Mouse (Mus musculus): ENCODE data around the gene Pdpn. TPM values are rescaled to one million over a fixed set of nuclear protein-coding genes. Genes with fewer than 3 reads are reported as not detected.

Gene Pdpn
- polyA plus RNA-seq, 1 experiment from 2014 or later = 1.6 TPM

DNA sequence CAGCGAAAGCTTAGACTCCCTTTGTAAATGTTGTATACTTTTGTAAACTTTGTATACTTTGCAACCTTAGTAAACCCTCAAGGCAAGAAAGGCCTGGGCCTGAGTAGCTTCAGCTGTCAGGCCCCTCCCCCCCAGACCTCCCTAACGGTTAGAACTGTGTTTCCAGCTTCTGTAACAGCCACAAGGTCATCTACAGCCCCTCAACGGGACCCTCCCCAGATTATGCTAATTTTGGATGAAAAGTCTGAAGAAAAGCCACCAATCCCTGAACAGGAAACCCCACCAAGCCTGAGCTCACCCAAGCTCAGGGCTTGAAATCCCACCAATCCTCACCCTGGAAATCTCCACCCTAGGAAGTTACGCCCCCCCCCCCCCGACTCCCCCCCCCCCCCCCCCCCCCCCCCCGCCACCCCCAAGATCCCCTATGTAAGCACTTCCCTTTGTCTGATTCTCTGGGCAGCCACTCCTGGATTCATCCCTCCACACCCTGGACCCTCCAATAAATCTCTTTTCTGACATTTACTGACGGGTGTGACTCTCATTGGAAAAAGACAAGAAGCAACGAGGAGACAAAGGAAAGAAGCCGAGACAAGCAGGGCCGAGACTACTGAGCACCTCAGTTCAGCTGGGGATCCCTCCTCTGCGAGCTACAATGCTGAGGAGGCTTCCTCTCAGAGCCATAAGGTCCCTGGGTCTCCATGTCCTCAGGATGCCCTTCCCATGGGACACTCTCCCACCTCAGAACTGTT lies 25.0 kb upstream of the Pdpn start:
- no peak overlapping the region for H3K27ac ChIP-seq
- no peaks in the 10 kb centered on the region for H3K27me3 ChIP-seq
- 24% methylated on average over 9 of the region's 11 CpGs for WGBS (ENCODE audit: insufficient replicate concordance)
- H3K9me3 ChIP-seq (replicated peaks) = no peaks in the 10 kb centered on the region
- H3K9ac ChIP-seq = no peak overlapping the region
- no peaks in the 10 kb centered on the region for H3K36me3 ChIP-seq
- H3K4me2 ChIP-seq = no peak overlapping the region
- ATAC-seq (ENCODE audit: low read depth) (no peak), DNase-seq (no peak)
- no peaks in the 10 kb centered on the region for H3K4me1 ChIP-seq (replicated peaks)
- H3K4me3 ChIP-seq (replicated peaks) = no peak overlapping the region

DNA sequence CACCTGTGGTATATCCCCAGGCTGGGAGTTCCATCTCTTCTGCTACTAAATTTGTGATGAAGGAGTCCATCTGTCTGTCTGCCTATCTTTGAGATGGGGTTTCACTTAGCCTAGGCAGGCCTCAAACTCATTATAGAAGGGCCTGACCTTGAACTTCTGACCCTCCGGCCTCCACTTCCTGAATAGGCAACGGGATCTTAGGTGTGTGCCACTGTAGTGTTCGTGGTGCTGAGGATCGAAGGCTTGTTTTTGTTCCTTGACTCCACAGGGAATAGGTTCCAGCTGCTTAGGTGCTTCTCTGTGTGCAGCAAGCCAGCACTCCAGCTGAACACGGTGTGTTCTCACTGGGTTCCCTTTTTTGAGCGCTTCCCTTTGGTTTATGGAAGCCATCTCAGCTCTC lies 13.9 kb upstream of the Pdpn start:
- ATAC-seq (ENCODE audit: low read depth) (no peak), DNase-seq (no peak)
- Histone ChIP-seq H3K4me3 (replicated peaks) (no peak overlapping the region), H3K4me2 (no peak overlapping the region), H3K9me3 (replicated peaks) (no peaks in the 10 kb centered on the region), H3K4me1 (replicated peaks) (no peaks in the 10 kb centered on the region), H3K36me3 (no peaks in the 10 kb centered on the region), H3K27me3 (no peaks in the 10 kb centered on the region), H3K27ac (no peak overlapping the region), H3K9ac (no peak overlapping the region)
- WGBS (ENCODE audit: insufficient replicate concordance) = 62% methylated on average over 6 of the region's 6 CpGs

DNA sequence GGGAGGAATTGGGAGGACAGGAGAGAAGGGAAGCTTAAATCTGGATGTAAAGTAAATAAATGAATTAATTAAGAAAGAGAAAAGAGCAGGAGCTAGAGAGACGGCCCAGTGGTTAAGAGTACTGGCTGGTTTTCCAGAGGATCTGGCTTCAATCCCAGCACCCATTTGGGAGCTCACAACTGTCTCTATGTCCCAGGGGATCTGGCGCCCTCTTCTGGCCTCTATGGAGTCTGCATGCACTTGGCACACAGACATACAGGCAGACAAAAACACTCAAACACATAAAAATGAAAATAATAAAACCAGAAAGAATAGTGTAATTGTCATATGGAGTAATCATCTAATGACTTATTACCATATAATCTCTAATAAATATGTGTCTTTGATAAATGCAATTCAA lies 12.0 kb upstream of the Pdpn start:
- Histone ChIP-seq H3K36me3 (no peaks in the 10 kb centered on the region), H3K27ac (no peak overlapping the region), H3K9ac (no peak overlapping the region), H3K4me2 (no peak overlapping the region), H3K4me1 (replicated peaks) (no peaks in the 10 kb centered on the region), H3K9me3 (replicated peaks) (no peaks in the 10 kb centered on the region), H3K4me3 (replicated peaks) (no peak overlapping the region), H3K27me3 (no peaks in the 10 kb centered on the region)
- DNase-seq (no peak), ATAC-seq (ENCODE audit: low read depth) (no peak)
- WGBS (ENCODE audit: insufficient replicate concordance) = 36% methylated on average over 2 of the region's 2 CpGs

DNA sequence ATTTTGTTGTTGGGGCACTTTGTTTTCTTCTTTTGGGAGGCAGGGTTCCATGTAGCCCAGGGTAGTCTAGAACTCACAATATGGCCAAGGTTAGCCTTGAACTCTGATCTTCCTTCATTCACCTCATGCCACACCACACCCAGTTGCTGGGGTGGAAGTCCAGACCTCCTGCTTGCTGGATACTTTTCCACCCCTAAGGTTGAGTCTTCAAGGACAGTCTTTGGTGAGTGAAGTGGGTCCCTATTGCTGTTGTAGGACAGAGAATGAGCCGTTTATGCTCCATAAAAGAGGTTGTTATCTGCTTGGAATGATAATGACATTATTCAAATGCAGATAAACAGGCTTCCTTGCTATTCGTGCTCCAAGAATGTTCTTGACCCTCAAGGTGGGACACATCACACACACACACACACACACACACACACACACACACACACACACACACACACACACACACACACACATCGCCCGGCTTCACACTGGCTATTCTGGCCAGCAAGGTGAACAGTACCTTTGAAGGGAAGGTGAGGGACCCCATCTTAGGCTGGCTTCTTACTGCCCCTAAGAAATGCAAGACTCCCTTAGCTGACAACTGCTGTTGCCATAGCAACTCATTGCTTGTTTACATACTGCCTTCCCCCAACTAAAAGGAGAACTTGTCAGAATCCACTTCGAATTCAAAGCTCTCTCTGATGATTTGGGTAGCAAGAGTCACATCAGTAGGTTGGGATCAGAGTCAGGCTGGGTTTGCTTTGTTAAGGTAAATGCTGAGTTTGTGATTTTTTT lies 6.8 kb upstream of the Pdpn start:
- ATAC-seq (ENCODE audit: low read depth) (no peak), DNase-seq (no peak)
- peaks cover 13% of the 10 kb centered on the region for H3K27me3 ChIP-seq
- no peaks in the 10 kb centered on the region for H3K9me3 ChIP-seq (replicated peaks)
- H3K36me3 ChIP-seq = no peaks in the 10 kb centered on the region
- no peak overlapping the region for H3K4me2 ChIP-seq
- H3K4me3 ChIP-seq (replicated peaks) = no peak overlapping the region
- H3K4me1 ChIP-seq (replicated peaks) = no peaks in the 10 kb centered on the region
- no peak overlapping the region for H3K9ac ChIP-seq
- no peak overlapping the region for H3K27ac ChIP-seq
- 55% methylated on average over 5 of the region's 5 CpGs for WGBS (ENCODE audit: insufficient replicate concordance)

DNA sequence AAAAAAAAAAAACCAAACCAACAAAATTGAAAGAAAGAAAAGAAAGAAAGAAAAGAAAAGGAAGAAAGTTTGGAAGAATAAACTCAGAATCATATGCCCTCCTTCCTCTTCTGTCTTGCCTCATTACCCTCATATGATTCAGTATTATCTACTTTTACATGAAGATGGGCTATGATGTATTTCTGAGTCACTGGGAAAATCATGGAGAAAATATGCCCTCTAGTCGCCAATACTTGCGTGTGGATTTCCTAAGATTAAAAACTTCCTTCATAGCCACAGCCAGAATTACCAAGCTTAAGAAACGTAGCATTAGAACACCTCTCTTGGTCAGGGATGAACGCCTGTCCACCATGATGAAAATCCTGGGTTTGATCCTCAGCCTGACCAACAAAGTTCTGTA lies 5.7 kb upstream of the Pdpn start:
- 72% methylated on average over 4 of the region's 4 CpGs for WGBS (ENCODE audit: insufficient replicate concordance)
- no peak overlapping the region for H3K4me2 ChIP-seq
- H3K9ac ChIP-seq = no peak overlapping the region
- no peaks in the 10 kb centered on the region for H3K4me1 ChIP-seq (replicated peaks)
- H3K9me3 ChIP-seq (replicated peaks) = no peaks in the 10 kb centered on the region
- H3K4me3 ChIP-seq (replicated peaks) = no peak overlapping the region
- DNase-seq (no peak), ATAC-seq (ENCODE audit: low read depth) (no peak)
- H3K27me3 ChIP-seq = peaks cover 23% of the 10 kb centered on the region
- no peaks in the 10 kb centered on the region for H3K36me3 ChIP-seq
- H3K27ac ChIP-seq = no peak overlapping the region

DNA sequence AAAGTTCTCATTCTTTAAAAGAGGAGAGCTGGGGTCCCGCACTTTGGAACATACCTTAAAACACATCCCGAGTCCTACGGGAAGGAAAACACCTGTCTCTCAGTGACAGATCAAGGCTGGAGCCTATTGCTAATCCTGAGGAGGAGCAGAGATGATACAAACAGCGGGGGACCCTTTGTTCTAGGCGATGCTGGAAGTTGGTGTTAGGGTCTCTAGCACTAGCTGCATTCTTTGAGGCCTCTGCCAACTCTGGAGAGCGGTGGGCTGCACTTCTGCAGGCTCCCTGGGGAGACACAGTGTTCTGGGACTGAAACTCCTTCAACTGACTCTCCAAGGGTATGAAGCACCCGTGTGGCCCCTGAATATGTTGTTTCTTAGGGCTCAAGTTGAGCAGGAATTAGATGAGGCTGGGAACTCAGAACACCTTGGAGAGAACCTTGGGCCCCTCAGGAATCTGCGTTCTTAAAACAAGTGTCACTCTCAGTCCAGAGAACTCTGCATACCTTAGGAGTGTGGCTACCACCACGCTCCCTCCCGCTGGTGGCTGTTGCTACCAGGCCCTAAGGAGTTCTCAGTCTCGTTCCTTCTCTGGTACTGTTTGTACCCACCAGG lies 3.0 kb upstream of the Pdpn start:
- Histone ChIP-seq H3K4me3 (replicated peaks) (no peak overlapping the region), H3K27ac (no peak overlapping the region), H3K9me3 (replicated peaks) (no peaks in the 10 kb centered on the region), H3K36me3 (no peaks in the 10 kb centered on the region), H3K9ac (no peak overlapping the region), H3K4me2 (no peak overlapping the region), H3K4me1 (replicated peaks) (no peaks in the 10 kb centered on the region), H3K27me3 (peaks cover 49% of the 10 kb centered on the region)
- DNase-seq (no peak), ATAC-seq (ENCODE audit: low read depth) (no peak)
- WGBS (ENCODE audit: insufficient replicate concordance) = 34% methylated on average over 11 of the region's 11 CpGs

DNA sequence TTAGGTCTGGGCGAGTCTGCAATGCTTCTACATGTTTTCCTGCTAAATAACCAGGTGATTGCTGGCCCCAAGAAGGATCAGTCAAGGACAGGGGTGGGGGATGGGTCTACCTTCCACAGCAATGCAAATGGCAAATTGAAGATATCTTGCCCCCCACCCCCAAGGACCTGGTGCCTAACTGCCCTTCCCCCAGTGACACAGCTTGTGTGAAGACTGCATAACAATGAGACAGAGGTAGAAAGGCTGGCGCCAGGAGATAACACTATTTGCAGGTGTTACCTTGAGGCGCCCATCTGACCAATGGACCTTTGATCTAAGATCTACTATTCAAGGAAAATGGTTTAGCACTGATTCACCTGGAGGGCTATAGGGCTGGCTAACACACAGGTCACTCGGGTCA lies 2.5 kb upstream of the Pdpn start:
- Histone ChIP-seq H3K27me3 (peaks cover 54% of the 10 kb centered on the region), H3K9ac (no peak overlapping the region), H3K27ac (no peak overlapping the region), H3K4me2 (no peak overlapping the region), H3K9me3 (replicated peaks) (no peaks in the 10 kb centered on the region), H3K4me1 (replicated peaks) (no peaks in the 10 kb centered on the region), H3K36me3 (no peaks in the 10 kb centered on the region), H3K4me3 (replicated peaks) (no peak overlapping the region)
- no peak for ATAC-seq (ENCODE audit: low read depth)
- no peak for DNase-seq
- 24% methylated on average over 4 of the region's 4 CpGs for WGBS (ENCODE audit: insufficient replicate concordance)

DNA sequence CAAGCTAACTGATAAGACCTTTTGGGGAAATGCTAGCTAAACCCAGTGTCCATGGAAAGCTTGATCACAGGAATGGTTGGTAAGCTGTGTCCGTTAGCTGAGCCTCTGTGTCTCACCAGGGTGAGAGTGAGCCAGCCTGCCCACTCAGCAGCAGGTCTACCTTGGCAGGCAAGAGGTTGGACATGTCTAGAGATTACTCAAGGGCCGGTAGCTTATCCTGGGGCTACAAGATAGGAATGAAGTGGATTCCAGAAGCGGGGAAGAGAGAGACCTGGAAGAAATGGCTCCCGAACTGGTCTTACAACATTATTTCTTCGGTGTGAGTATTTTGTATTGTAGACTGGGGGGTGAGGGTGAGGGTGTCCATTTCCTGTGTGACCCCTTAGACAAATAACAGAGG lies 1.7 kb upstream of the Pdpn start:
- H3K27ac ChIP-seq = no peak overlapping the region
- H3K9me3 ChIP-seq (replicated peaks) = no peaks in the 10 kb centered on the region
- ATAC-seq (ENCODE audit: low read depth) (no peak), DNase-seq (no peak)
- H3K4me1 ChIP-seq (replicated peaks) = no peaks in the 10 kb centered on the region
- no peak overlapping the region for H3K4me2 ChIP-seq
- H3K4me3 ChIP-seq (replicated peaks) = no peak overlapping the region
- H3K9ac ChIP-seq = no peak overlapping the region
- H3K27me3 ChIP-seq = peaks cover 57% of the 10 kb centered on the region
- WGBS (ENCODE audit: insufficient replicate concordance) = 45% methylated on average over 5 of the region's 5 CpGs
- no peaks in the 10 kb centered on the region for H3K36me3 ChIP-seq

DNA sequence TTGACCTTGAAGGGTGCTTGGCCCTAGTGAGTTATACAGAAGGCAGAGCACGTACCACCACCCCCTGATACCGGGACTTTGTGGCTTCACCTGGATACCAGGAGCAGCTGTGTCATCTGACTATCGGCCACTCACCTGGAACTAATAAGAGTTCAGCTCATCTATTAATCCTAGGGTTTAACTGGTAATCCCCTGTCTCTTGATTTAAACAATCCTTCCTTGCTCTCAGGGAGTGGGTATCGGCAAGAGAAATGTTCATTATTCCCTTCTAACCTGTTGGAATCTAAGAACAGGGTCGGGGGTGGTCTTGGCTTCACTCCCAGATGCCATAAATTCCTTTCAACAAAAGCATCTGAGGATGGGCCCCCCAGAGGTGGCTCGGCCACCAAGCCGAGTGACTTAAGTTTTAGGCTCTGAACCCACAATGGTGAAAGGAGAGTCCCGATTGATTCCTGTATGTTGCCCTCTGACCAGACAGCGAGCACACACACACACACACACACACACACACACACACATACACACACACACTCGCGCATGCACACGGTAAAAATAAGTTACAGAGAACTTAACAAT lies 837 bp upstream of the Pdpn start:
- Histone ChIP-seq H3K36me3 (no peaks in the 10 kb centered on the region), H3K27me3 (peaks cover 60% of the 10 kb centered on the region), H3K27ac (no peak overlapping the region), H3K9me3 (replicated peaks) (no peaks in the 10 kb centered on the region), H3K9ac (no peak overlapping the region), H3K4me1 (replicated peaks) (no peaks in the 10 kb centered on the region), H3K4me3 (replicated peaks) (no peak overlapping the region), H3K4me2 (no peak overlapping the region)
- no peak for ATAC-seq (ENCODE audit: low read depth)
- 16% methylated on average over 12 of the region's 12 CpGs for WGBS (ENCODE audit: insufficient replicate concordance)
- no peak for DNase-seq

DNA sequence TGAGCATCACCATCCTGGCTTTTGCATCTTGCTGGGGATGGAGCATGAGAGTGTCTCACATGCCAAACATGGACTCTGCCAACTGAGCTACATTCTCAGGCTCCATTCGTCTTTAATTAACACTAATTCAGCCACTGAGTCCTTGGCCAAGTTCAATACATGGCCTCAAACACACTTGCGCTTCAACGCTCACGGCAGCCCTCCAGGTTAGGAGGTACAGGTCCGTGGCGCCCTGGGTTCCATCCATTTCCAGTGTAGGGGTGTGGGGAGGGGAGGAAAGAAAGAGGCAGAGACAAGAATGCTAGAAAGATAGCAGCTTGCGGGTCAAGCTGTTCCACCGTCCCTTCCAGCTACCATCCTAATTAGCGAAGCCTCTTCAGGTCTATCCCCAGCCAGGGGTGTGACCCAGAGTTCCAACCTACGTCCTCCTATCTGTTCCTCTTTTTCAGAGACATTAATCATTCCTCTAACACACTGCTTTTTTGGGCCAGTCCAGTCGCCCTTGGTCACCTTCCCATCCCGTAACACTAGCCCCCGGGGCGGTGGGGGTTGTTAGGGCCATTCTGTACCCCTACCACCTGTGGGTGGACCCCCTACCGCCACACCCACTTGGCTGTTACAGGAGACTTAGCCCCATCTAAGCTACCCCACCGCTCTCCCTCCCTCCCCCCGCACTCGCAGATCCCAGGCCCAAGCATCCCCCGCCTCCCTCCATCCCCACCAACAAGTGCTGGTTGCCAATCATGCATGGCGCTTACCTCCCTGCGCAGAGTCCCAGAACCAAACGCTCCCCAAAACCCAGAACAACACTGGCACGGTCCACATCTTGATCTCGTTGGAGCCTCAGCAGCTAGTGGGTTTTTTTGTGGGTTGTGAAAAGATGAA lies 691 bp downstream of the Pdpn start:
- no peak for DNase-seq
- Histone ChIP-seq H3K4me2 (peak overlapping the region; percentile 37), H3K4me3 (replicated peaks) (peak overlapping the region; percentile 18; the same call in 1 of the 2 replicates), H3K27me3 (peaks cover 60% of the 10 kb centered on the region), H3K27ac (no peak overlapping the region), H3K36me3 (no peaks in the 10 kb centered on the region), H3K4me1 (replicated peaks) (no peaks in the 10 kb centered on the region), H3K9ac (no peak overlapping the region), H3K9me3 (replicated peaks) (no peaks in the 10 kb centered on the region)
- 7% methylated on average over 24 of the region's 24 CpGs for WGBS (ENCODE audit: insufficient replicate concordance)
- ATAC-seq (ENCODE audit: low read depth) = no peak
